Mouse (Mus musculus): ENCODE results near the gene Ank3.
A peak's percentile ranks its signal among the peaks of the same experiment; 100 is the strongest.

Ank3 gene

DNA sequence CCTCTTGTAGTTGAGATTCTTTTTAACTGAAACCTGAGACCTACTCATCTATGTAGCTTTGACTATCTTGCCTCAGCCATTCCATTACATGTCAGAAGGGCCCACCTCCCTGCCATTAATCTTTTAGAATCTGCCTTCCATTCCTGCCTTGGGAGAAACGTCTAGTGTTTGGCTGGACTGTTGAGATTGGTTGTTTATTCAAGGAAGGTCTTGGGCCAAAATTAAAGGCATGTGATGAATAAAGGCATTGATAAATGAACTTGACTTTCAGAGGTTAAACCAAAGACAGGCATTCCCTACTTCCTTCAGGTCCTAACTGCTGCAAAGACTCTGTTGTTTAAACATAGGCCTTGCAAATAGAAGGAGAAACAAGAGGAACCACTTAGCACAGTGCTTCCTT is 271.9 kb downstream of the Ank3 start:
- no peak for DNase-seq (ENCODE audit: low spot score)

DNA sequence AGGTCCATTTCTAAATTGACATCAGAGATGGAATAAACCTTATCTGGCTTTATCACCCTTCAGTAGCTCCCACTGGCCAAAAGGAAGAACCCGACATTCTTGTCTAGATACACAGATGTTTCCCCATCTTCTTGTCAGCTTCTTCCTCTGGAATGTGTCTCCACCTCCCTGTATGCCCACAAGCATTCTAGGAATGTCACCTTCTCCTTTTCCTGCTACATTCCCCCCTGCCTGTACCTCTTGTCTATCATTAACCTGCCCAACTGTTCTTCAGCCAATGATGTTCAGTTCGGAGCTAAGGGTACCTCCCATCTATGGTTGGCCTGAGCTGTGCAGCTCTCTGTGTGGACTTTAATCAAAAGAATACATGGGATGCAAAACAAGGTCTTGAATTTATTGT is 272.4 kb downstream of the Ank3 start:
- no peak for DNase-seq (ENCODE audit: low spot score)

DNA sequence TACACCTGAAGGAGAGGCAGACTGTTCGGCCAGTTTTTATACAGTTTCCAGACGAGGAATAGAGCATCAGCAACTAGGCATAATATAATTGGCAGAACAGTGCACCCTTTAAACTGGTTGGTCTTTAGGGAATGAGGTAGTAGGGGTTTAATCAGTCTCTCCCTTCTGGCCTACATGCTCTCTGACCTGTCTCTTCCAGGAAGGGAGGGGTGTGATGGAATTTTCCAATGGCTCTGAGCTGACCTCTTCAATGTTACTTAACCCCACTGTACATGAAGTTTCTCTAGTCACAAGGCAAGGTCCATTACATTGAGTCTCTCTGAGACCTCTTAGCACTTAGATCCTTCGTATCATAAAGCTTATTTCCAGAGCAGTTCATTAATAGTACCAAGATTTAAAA is 272.9 kb downstream of the Ank3 start:
- no peak for DNase-seq (ENCODE audit: low spot score)

DNA sequence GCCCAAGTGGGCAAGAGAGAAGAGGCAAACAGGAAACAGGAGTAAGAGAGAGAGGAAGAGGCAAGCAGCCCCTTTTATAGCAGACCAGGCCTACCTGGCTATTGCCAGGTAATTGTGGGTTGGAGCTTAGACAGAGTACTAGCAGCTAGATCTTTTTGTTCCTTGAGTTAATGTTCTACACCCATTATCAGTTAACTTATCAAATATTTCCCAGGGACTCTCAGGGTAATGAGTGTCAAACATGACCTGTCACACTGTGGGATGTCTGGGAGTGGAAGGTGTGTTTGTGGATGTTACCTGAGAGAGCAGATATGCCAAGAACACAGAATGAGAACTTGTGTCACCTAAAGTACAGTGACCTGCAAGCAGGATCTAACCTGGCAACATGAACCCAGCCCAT is 274.0 kb downstream of the Ank3 start:
- DNase-seq (ENCODE audit: low spot score), result no peak

DNA sequence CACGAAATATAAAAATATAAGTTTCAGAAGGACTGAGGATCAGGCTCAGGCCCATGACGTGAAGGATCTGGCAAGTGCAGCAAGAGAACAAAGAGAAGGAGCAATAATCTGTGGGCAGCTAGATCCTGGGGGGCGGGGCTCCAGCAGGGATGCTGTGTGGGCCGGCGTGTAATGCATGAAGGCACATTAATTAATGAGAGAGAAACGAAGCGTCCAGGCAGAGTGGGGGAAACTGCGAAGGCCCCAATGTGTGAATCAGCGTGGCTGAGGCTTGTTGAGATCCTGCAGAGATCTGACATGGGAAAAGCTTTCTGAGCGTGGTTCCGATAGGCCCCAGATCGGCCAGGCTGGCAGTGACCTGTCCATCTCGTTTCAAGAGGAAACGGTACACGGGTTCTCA is 279.7 kb downstream of the Ank3 start:
- DNase-seq (ENCODE audit: low spot score), result no peak

DNA sequence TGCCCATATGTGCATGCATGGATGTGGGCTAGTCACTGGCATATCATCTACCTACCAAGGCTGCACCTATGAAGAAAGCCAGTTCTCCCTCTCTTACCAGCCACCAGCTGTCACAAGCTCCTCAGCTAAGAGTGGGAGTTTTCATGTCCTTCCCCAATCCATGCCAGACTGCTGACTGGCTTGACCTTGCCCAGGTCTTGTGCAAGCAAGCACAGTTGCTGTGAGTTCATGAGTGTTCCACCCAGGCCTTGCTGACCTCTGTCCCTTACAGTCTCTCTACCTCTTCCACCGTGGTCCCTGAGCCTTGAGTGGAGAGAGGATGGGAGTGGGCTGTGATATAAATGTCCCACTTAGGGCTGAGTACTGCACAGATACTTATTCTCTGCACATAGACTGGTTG is 287.8 kb downstream of the Ank3 start:
- DNase-seq (ENCODE audit: low spot score), result no peak

DNA sequence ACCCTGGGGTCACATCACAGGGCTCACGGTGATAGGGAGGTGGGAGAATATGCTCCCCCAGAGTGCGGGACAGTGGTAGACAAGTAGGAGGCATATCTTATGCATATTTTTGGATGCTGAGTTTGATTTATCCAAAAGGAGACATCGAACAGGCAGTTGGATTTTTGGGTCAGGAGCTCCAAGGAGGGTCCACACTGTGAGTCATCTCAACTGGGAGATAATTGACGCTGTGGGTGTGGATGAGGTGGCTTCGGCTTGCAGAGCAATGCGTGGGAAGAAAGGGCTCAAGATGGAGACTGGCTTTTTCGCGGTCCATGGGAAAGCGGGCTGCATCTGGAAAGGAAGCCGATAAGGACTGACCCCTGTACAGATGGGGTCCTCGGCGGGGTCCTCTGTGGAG is 290.5 kb downstream of the Ank3 start:
- no peak for DNase-seq (ENCODE audit: low spot score)

DNA sequence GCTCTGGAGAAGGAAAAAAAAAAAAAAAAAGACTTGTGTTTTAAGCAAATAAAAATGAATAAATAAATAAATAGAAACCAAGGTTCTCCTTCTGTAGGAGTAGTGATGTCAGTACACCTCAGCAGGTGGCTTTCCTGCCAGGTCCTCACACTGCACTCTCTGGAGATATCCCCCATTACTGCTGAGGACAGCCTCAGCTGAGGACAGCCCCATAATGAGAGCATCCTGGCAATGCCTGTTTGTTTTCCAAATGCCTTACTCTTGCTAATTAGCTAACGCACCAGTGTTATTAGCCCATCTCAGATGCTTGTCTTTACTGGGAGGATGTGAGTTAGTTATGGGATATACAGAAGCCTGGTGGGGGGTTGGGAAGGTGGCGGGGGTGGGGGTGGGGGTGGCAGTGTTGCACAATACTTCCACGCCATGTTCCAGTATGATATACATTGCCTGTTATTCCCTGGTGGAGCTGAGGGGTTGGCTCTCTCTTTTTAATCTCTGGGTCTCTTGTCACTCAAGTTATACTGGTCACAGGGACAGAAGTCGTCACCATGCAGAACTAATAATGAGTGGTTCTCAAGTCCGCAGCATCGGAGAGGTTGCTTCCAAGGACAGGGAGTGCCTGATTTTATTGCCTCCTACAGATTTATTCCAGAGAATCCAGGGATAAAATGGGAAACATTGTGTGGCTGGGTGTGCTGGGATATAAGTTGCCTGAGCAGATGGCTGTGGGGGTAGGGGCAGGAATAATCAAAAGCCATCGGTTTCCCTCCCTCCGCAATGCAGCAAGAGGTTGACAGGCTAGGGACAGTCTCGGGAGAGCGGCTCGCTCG is 291.8 kb downstream of the Ank3 start:
- peak; percentile 16 for DNase-seq (ENCODE audit: low spot score)

DNA sequence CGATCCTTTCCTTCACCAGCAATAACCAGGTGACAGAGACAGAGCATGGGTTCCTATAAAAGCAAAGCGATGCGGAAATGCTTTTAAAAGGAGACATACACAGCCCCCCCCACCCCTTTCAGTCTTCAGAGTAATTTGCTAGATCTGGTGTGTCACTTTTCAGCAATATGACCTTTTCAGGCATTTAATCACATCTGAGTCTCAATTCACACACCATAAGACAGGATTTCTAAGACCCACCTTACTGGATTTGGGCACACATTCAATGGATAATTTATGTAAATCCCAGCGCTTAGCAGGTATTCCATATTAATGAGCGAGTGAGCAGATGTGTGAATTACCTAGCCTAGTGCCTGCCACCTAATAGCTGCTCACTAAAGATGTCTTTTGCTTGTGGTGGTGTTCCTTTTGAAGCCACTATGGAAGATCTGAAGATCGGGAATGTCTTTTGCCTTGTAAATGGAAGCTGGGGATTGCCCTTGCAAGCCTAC is 292.4 kb downstream of the Ank3 start:
- no peak for DNase-seq (ENCODE audit: low spot score)

DNA sequence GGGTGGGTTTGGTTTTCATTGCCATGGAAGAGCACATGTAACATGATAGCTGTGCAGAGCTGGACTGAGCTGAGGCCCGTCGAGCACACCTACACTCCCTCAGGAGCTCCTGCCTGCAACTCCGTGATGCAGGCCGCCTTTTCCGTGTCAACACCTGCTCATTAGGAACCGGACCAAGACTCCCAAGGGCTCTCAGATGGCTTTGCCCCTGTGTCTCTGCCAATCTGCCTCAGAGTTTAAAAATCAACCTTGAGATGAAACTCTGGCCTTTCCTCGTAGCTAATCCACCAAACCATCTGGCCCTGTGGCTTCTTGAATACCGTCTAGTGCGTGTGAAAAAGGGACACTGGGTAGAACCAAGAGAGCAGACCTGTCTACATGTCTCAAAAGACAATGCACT is 297.4 kb downstream of the Ank3 start:
- no peak for DNase-seq (ENCODE audit: low spot score)

DNA sequence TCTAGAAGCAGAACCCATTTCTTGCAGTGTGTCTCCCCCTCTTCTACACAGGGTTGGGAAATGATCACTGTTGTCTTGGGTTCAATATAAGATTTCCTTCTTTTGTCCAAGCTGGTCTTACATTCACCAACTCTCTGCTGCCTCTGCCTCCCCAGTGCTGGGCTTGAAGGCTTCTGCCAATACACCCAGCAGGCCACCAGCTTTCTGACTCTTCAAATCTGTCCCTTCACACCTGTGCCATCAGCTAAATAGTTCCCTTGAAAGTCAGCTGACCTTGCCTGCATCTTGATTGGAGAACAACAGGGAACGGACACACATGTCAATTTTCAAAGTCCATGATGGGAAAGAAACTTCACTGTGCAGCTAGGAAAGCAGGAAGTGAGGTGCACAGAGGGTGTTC is 300.1 kb downstream of the Ank3 start:
- no peak for DNase-seq (ENCODE audit: low spot score)

DNA sequence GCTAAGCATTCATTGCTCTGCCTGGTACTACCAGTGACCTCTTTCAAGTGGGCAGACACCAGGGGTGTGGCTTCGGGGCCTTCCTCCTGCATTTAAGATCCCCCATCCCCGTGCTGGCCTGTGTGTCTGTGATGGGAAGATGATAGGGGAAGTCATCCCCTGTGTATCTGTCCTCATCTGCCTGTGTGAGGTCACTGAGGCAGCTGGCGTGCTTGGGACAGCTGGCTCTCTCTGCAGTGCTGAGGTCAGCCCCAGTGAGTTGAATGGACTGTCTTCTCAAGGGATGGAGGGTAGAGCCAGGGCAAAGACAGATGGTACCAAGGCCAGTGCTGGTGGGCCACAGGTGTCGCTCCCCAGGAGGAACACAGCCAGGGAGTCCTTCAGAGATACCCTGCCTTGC is 302.7 kb downstream of the Ank3 start:
- peak; percentile 5 for DNase-seq (ENCODE audit: low spot score)

DNA sequence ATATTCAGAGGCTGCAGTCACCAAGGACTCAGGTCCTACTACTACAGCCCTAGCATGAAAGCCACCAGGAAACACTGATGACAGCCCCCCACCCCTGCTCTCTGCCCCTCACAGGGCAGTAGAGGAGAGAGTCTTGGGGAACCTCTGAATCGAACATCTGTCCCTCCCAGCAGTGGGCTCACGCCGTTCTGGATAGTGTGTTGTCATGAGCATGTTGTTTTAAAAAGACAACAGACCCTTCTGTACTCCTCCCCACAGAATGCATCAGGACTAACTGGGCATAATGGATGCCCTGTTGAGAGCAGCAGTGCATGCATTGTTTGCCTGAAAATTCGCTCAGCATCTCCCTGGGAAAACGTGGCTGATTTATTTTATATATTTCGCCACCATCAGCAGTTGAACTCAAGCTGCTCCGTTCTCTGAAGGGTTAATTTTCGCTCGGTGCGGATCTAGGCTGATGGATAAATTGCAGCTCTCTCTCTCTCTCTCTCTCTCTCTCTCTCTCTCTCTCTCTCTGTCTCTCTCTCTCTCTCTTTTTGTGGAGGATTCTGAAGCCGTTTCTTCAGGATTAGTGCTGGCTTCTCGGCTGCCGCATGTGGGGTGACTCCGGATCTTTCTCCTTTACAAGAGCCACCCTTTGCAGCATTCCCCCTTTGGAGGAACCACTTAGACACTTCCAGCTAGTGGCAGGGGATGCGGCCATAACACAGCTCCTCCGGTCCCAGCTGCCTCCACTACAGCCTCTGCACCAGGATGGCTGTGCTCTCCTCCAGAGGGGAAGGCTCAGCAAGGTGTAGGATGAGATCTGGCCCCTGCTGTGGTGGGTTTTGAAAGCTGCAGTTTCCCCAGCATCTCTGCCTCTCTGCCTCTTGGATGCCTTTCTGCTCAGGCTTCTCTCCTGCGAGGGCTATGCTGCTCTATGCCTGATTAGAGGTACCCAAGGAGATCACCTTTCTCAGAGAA is 307.5 kb downstream of the Ank3 start:
- DNase-seq (ENCODE audit: low spot score), result peak; percentile 57

DNA sequence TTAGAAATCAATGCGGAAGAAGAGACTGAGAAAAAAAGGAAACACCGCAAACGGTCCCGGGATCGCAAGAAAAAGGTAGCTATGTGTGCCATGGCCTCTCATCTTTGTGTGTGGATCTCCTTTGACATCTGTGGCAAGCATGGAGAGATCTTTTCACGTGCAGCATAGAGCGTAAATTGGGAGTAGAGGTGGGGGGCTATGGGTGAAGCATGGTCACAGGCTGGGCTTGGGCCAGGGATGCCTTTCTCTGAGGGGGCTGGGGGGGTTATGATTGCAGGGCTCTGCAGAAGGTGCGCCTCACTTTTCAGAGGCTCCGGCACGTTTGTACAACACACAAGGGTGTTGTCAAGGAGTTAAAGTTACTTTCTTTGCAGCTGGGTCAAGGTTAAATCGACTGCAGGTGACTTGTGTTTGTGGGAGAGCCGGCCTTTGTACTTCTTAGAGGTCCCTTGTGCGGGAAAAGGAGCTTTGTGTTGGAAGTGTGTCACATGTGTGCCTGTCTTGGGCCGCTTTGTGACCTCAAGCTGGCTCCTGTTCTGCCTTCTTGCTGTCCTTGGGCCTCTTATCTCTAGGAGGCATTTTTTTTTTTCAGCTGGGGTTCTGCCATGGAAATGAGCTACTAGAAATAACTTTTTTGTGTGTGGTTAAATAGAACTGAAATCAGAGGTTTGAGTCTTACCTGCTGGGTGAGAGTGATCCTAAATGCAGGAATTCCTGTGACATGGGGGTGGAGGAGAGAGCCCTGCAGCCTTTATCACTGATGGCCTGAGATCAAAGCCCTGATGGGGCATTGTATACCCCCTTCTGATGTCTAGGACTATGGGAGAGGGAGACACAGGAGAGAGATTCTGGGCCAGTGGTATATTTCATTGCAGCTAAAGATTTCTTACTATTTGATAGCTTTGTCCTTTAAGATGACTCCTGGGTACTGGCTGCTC is 308.5 kb downstream of the Ank3 start:
- DNase-seq (ENCODE audit: low spot score), result peak; percentile 16

DNA sequence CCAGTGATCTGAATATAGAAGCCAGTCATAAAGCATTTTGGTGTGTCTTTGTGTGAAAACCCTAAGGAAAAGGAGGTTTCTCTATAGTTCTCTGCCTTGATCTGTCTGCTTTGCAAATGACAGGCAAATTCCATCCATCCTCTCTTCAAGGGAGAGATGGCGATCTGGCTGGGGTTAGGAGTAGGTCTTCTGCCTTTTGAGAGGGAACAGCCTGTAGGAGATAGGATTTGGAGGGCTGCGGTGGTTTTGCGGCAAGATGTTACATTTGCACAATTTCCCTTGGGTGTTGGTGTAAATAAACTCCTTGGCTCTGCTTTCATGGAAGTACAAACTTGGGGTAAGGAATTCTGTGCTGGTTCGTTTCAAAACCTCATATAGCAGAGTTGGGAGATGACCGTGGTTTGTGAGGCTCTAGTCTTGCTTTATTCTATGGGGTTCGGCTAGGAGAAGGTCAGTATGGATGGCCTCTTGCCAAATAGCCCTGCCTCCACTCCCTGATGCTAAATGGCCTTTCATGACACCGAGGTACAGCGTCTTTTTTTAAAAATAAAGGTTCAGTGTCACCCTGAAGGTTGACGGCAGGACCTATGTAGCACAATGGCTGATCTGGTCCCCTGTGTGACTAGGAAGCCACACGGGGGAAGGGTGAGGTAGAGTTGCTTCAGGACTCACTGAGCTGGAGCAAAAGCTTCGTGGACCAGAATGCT is 309.4 kb downstream of the Ank3 start:
- DNase-seq (ENCODE audit: low spot score), result no peak

DNA sequence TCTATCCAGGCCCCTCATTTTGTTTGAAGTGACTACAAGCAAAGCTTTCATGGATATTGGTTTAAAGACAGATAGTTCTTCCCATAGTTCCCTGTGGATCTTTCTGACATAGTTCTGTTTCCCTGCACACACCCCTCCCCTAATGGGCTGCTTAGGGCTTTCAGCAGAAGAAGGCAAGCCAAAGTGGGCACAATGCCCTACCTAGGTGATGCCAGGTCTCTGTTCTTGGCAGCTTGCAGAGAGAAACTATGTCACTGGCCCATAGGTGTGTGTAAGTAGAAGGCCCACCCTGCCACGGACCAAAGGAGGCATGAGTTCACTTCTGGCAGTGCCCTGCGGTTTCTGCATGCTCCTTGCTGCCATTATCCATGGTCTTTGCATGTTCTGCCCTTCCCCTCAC is 311.1 kb downstream of the Ank3 start:
- no peak for DNase-seq (ENCODE audit: low spot score)

DNA sequence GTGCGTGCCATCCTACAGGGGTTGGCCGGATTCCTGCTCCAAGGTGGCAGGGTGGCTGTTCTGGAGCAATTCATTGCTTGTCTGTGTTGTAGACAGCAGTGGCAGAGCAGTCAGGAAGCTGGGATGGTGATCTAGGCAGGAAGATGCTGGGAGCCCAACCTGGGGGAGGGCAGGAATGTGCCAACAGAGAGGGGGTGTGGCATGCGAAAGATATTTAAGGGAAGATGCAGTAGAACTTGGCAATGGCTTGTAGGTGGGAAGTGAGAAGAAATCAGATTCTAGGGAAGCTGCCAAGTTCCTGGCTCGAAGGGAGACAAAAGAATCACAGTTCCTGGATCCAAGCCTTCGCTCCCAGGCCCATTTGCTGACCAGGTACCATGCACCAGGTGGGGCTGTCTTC is 312.2 kb downstream of the Ank3 start:
- DNase-seq (ENCODE audit: low spot score), result no peak

DNA sequence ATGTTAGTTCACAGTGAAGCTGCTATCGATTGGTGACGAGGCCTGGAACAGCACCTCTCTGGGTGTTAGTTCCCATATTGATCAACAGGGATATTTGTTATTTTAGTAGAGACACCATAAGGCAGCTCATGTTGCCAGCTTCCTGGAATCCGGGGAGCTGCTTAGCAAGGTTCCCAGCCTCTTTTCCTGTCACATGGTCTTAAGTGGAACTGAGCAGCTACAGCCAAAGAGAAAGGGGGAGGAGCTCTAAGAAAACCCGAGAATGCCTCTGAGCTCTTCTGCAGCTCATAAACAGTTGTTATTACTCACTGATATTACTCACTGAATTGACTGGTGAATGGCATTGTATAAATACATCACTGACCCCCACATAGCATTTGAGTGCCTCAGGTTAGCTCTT is 318.3 kb downstream of the Ank3 start:
- DNase-seq (ENCODE audit: low spot score), result no peak

DNA sequence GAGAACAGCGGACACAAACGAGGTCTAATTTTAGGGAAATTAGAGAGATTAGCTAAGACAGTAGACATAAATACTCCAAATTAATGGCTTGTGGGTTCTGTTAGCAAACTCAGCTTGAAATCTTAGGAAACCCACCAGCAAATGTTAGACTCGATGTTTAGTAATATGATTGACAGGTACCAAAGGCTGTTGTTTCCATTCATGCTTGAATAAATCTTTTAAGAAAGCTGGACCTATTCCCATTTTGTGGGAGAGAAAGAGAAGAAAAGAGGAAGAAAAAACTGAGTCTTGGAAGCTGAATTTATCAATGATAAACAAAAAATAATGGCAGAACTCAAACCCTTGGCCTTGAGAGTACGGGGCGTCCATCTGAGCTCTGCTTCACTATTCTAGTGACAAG is 320.8 kb downstream of the Ank3 start:
- no peak for DNase-seq (ENCODE audit: low spot score)

DNA sequence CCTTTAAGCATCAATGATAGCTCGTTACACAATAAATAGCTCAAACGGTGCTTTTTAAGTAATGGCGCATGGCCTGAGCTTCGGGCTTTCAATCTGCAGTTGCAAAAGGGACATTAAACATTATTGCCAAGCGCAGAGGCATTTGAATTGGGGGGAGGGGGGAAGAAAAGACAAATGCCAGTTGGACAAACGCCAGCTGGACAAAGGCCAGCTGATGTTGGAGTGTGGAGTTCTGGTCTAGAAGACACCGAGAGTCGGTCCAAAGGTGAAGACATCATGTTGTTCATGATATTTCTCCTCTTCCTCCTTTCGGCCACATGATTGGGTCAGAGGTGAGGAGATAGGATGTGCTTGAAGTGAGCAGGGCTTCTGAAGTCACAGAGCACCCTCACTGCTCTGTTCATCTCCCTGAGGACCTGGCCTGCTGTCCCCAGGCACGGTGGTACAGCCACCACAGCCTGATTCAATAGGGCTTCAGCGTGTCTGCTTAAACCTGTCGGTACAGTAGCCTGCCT is 321.4 kb downstream of the Ank3 start:
- DNase-seq (ENCODE audit: low spot score), result peak; percentile 14

DNA sequence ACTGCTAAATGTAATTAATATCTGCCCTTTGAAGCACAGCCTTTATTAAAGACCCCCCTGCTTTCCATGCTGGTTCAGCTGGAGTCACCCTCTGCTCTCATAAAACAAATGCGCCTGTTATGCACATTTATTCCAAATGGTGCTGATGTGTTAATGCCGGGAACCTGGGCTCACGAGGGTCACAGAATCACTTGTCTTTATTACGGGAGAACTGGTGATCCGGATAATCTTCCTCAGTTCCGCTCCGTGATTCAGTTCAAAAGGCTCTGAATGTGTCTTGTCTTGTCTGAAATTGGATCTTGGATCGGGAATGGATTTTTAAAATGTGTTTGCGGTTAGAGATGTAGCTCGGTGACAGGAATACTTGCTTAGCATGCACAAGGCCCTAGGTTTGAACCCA is 321.9 kb downstream of the Ank3 start:
- DNase-seq (ENCODE audit: low spot score), result peak; percentile 39

All from embryo, embryonic 10.5 days (tissue).